Mouse (Mus musculus) testis, adult 2 months (tissue): ENCODE results near the gene Ifi27.

Experiments
- CTCF ChIP-seq: fragments of 200-500 bp; IDR thresholded peaks from 2 replicates; pipeline ENCODE4 v1.5.1; 2012; ENCODE audit warnings: low read depth, mild to moderate bottlenecking, inconsistent platforms, low read length, moderate library complexity; ENCODE audit not compliant: control insufficient read depth, insufficient read depth, insufficient replicate concordance
- POLR2A ChIP-seq: fragments of 200-500 bp; IDR thresholded peaks from 2 replicates; pipeline ENCODE4 v1.6.1; 2012; ENCODE audit warnings: low read depth, mild to moderate bottlenecking, inconsistent platforms, low read length, moderate library complexity; ENCODE audit not compliant: control insufficient read depth

- TF ChIP-seq POLR2A (peak; percentile 93), CTCF (peak; percentile 66)
These were observed 8.1 kb upstream of the Ifi27 start, which contains the start of gene Ddx24 for GRCm38 (mm10) chr12:103425729-103426470.
